Mouse (Mus musculus) small intestine, adult 2 months (tissue): ENCODE measurements around the gene Iffo1. TPM values are rescaled to one million over a fixed set of nuclear protein-coding genes. Genes with fewer than 3 reads are reported as not detected.

Source experiments
- H3K27ac ChIP-seq: fragments of 200-500 bp; 2 replicates; pipeline ENCODE4 v1.5.1; 2012; ENCODE audit warnings: low read depth, low read length, control low read depth, inconsistent platforms; ENCODE audit not compliant: insufficient read depth
- H3K27me3 ChIP-seq: fragments of 200-500 bp; 2 replicates; pipeline ENCODE4 v1.6.1; 2012; ENCODE audit warnings: mild to moderate bottlenecking, moderate library complexity, low read length, inconsistent platforms; ENCODE audit not compliant: control insufficient read depth, insufficient read depth
- H3K36me3 ChIP-seq: fragments of 200-500 bp; 2 replicates; pipeline ENCODE4 v1.6.1; 2012; ENCODE audit warnings: mild to moderate bottlenecking, low read length, control low read depth, inconsistent platforms; ENCODE audit not compliant: control insufficient read depth, insufficient read depth
- H3K4me1 ChIP-seq: fragments of 200-500 bp; 2 replicates; pipeline ENCODE4 v1.6.1; 2012; ENCODE audit warnings: low read length, inconsistent platforms, mixed read lengths; ENCODE audit not compliant: control insufficient read depth, insufficient read depth, insufficient read length
- H3K4me3 ChIP-seq: fragments of 200-500 bp; 2 replicates; pipeline ENCODE4 v1.5.1; 2012; ENCODE audit warnings: low read depth, mild to moderate bottlenecking, control low read depth, inconsistent platforms, low read length, moderate library complexity
- CTCF ChIP-seq: fragments of 200-500 bp; IDR thresholded peaks from 2 replicates; pipeline ENCODE4 v1.5.1; 2012; ENCODE audit warnings: low read depth, mild to moderate bottlenecking, control low read depth, inconsistent platforms, low read length, moderate library complexity, mixed read lengths; ENCODE audit not compliant: insufficient replicate concordance, insufficient read length; ENCODE audit errors: extremely low read depth
- POLR2A ChIP-seq: fragments of 200-500 bp; IDR thresholded peaks from 2 replicates; pipeline ENCODE4 v1.6.1; 2012; ENCODE audit warnings: low read depth, mild to moderate bottlenecking, control low read depth, inconsistent platforms, low read length, moderate library complexity
- WGBS: fragments of 180-500 bp; shearing (Covaris S2); methylation state at CpG from one replicate; pipeline ENCODE4 v1.1.7; 2018; 5-methylcytosine and 5-hydroxymethylcytosine counted together
- polyA plus RNA-seq: library from polyadenylated mRNA; depleted of rRNA; stranded (reverse); fragments of >200 nt; gene quantifications from 2 replicates; pipeline ENCODE4 v1.2.3, GENCODE M21; 2012; rRNA removed

Iffo1 gene
- 7.0 and 13.0 TPM in 2 replicates for polyA plus RNA-seq

DNA sequence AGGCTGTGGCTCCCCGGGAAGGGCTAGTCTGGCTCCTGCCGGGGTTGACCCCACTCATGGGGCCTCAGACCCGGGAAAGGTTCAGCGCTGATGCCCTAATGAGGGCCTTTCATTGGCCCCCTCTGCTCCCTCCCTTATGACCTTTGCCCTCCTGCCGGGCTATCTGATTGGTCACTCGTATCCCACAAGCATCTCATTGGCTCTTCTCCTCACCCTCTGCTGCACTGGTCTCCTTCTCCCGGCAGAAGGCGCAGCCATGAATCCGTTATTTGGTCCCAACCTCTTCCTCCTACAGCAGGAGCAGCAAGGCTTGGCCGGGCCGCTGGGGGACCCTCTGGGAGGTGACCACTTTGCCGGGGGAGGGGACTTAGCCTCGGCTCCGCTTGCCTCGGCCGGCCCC lies at the start of gene Iffo1:
TSS of gene Iffo1 (plus strand) at position 241 of the 400 bp plus-strand sequence.
- Histone ChIP-seq H3K27me3 (no peaks in the 10 kb centered on the region), H3K4me1 (no peaks in the 10 kb centered on the region; the same call in 1 of the 2 replicates), H3K4me3 (peak within 1 kb of the TSS; percentile 64), H3K36me3 (peaks cover 19% of the 10 kb centered on the region), H3K27ac (no peak within 1 kb of the TSS)
- 3% methylated on average over 16 of the region's 16 CpGs for WGBS
- TF ChIP-seq POLR2A (peak; percentile 42; the same call in 1 of the 2 replicates), CTCF (peak; percentile 37; the same call in 1 of the 2 replicates)

DNA sequence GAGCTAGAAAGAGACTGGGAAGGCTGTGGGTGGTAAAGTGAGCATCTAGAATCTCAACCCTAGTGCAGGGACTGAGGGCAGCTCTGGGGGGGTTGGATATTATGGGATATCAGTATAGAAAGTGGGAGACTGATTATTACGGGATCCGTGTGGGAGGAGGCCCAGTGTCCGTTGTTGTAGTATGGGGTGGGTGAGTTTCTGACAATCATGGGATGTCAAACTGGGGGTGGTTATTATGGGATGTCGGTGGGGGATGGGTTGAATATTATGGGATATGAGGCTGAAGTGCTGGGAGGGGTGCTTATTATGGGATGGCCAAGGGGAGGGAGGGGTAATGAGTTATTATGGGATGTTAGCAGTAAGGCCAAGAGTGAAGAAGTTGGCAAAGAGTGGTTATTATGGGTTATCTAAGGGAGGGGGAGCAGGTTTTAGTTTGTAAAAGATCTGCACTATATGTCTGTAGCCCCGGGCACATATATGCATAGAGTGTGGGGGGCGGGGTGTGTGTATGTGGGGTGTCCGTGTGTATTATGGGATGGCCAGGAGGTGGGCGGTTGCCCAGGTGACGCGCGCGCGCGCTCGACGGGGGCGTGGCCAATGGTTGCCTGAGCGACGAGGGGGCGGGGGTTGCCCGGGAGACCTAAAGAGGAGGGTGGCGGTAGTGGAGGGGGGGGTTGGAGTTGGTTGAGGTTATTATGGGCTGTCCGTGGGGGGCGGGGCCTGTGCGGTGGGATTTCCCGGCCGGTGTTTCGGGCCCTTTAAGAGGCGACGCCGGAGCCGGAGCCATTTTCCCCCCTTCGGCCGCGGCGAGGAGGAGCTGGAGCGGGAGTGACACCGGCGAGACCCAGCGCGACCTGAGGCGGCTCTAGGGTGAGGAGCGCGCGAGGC lies 49.4 kb upstream of the Iffo1 start, which contains the start of gene Chd4:
TSS of gene Chd4 (plus strand) at position 591 of the 888 bp plus-strand sequence.
- WGBS: 1% methylated on average over 43 of the region's 45 CpGs

DNA sequence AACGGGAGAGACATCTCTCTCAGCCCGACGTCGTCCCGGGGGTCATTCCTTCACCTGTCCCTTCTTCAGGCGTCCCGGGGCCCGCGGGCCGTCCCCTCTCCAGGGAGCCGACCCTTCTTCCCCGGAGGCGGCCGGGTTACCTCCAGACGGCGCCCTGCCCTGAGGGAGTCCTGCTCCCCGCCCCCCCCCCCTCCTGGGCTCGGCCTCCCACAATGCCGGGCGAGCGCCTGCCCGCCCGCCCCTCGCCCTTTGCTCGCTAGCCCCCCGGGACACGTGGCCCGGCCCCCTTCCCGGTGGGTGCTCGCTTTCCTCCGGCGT lies 48.8 kb upstream of the Iffo1 start:
- H3K4me1 ChIP-seq: peaks cover 16% of the 10 kb centered on the region
- under 1% methylated on average over 29 of the region's 32 CpGs for WGBS
- H3K36me3 ChIP-seq: peaks cover 24% of the 10 kb centered on the region
- peak overlapping the region; percentile 78 for H3K4me3 ChIP-seq
- TF ChIP-seq POLR2A: no peak
- TF ChIP-seq CTCF: no peak
- H3K27ac ChIP-seq: peak overlapping the region; percentile 80
- no peaks in the 10 kb centered on the region for H3K27me3 ChIP-seq

More for the DNA sequence above, 49.4 kb upstream of the Iffo1 start, which contains the start of gene Chd4:
- TF ChIP-seq CTCF (no peak), POLR2A (peak; percentile 68; the same call in 1 of the 2 replicates)
- H3K36me3 ChIP-seq: peaks cover 18% of the 10 kb centered on the region
- peaks cover 18% of the 10 kb centered on the region for H3K4me1 ChIP-seq
- H3K27me3 ChIP-seq: no peaks in the 10 kb centered on the region
- peak within 1 kb of the TSS; percentile 78 for H3K4me3 ChIP-seq
- peak within 1 kb of the TSS; percentile 80 for H3K27ac ChIP-seq

DNA sequence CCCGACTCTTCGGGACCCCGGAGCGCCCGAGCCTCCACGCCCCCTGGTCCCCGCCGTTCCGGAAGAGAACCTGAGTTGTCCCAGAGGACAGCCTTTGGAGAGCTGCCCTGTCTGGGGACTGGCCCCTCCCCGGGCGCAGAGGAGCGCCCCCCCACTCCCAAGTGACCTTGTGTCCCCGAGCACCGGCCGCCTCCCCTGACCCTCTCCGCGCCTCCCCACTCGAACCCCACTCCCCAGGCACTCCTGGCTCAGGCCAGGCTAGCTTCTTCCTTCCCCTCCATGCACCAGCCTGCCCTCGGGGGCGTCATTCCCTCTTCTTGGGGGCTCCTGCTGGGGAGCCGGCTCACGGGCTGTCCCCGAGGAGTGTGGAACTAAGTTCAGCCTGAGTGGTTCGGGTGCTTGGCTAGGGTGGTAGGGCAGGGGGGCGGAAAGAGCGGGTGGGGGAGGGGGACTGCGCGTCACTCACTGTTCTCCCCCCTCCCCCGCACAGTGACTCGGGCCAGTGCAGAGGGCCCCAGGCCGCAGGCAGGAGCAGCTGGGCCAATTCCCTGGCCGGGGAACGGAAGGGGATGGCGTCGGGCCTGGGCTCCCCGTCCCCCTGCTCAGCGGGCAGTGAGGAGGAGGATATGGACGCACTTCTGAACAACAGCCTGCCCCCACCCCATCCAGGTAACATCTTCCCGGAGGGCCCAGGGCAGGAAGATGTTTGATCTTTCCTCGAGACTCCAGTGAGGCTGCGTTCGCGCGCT lies 48.3 kb upstream of the Iffo1 start:
- Histone ChIP-seq H3K36me3 (peaks cover 29% of the 10 kb centered on the region), H3K27me3 (no peaks in the 10 kb centered on the region), H3K27ac (0 out of 2 replicates have a peak overlapping the region, but pooled peaks have one; percentile 37), H3K4me3 (peak overlapping the region; percentile 78), H3K4me1 (peaks cover 16% of the 10 kb centered on the region)
- no peak for TF ChIP-seq POLR2A
- TF ChIP-seq CTCF: no peak
- under 1% methylated on average over 43 of the region's 44 CpGs for WGBS

DNA sequence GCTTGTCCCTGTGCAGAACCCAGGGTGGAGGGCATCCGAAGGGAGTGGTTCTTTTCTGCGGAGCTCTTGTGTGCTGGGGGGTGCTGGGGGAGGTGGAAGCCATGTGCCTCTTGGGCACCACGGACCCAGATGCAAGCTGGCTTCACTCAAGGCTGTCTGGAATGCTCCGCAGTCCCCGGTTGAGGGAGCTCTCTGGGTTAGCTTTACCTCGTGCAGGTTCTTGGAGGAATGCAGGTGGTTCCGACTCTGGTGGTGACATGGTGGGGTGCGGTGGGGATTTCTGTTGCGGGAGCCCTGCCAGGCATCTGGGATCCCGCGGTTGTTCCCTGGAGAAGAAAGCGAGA lies 47.7 kb upstream of the Iffo1 start:
- Histone ChIP-seq H3K27ac (no peak overlapping the region), H3K36me3 (peaks cover 34% of the 10 kb centered on the region), H3K4me1 (peaks cover 16% of the 10 kb centered on the region), H3K4me3 (peak overlapping the region; percentile 78), H3K27me3 (no peaks in the 10 kb centered on the region)
- 1% methylated on average over 12 of the region's 12 CpGs for WGBS
- TF ChIP-seq CTCF (no peak), POLR2A (no peak)

GRCm38 (mm10) chr6:125097951-125098350 lies 47.1 kb upstream of the Iffo1 start:
- no peaks in the 10 kb centered on the region for H3K27me3 ChIP-seq
- H3K27ac ChIP-seq: no peak overlapping the region
- H3K4me1 ChIP-seq: peaks cover 16% of the 10 kb centered on the region
- 34% methylated on average over 8 of the region's 8 CpGs for WGBS
- H3K36me3 ChIP-seq: peaks cover 41% of the 10 kb centered on the region
- TF ChIP-seq CTCF (no peak), POLR2A (no peak)
- peak overlapping the region; percentile 78 for H3K4me3 ChIP-seq
